Mouse (Mus musculus): ENCODE measurements at regions not wholly inside any gene's neighbourhood (a gene's known extent, or its start where the extent isn't known, plus 50 kb on each side); places are given as distances from the start of the nearest gene placed in this dataset.
A peak's percentile ranks its signal among the peaks of the same experiment; 100 is the strongest.

- no peak for ATAC-seq (ENCODE audit: low FRiP score, low read depth)
- no peaks in the 10 kb centered on the region for H3K36me3 ChIP-seq
- no peak overlapping the region for H3K27ac ChIP-seq (replicated peaks)
- H3K4me2 ChIP-seq (replicated peaks): no peak overlapping the region
- no peak overlapping the region for H3K9ac ChIP-seq (replicated peaks)
- no peaks in the 10 kb centered on the region for H3K9me3 ChIP-seq
- no peaks in the 10 kb centered on the region for H3K4me1 ChIP-seq
- no peaks in the 10 kb centered on the region for H3K27me3 ChIP-seq
- 84% methylated on average over 6 of the region's 6 CpGs for WGBS
- no peak overlapping the region for H3K4me3 ChIP-seq
These were observed 240.6 kb upstream of the Tenm3 start for GRCm38 (mm10) chr8:49084191-49084875.

GRCm38 (mm10) chr8:49069451-49069850 lies 225.7 kb upstream of the Tenm3 start:
- Histone ChIP-seq H3K4me3 (no peak overlapping the region), H3K9ac (replicated peaks) (no peak overlapping the region), H3K27ac (replicated peaks) (no peak overlapping the region), H3K27me3 (no peaks in the 10 kb centered on the region), H3K36me3 (no peaks in the 10 kb centered on the region), H3K9me3 (no peaks in the 10 kb centered on the region), H3K4me1 (no peaks in the 10 kb centered on the region), H3K4me2 (replicated peaks) (no peak overlapping the region)
- WGBS: 56% methylated on average over 5 of the region's 5 CpGs
- no peak for ATAC-seq (ENCODE audit: low FRiP score, low read depth)

- 66% methylated on average over 3 of the region's 3 CpGs for WGBS
- Histone ChIP-seq H3K9ac (replicated peaks) (no peak overlapping the region), H3K36me3 (no peaks in the 10 kb centered on the region), H3K4me1 (no peaks in the 10 kb centered on the region), H3K9me3 (no peaks in the 10 kb centered on the region), H3K27ac (replicated peaks) (no peak overlapping the region), H3K27me3 (no peaks in the 10 kb centered on the region), H3K4me3 (no peak overlapping the region), H3K4me2 (replicated peaks) (no peak overlapping the region)
- ATAC-seq (ENCODE audit: low FRiP score, low read depth): no peak
These were observed 219.5 kb upstream of the Tenm3 start for GRCm38 (mm10) chr8:49063256-49063655.

GRCm38 (mm10) chr8:49043236-49043635 lies 199.5 kb upstream of the Tenm3 start:
- no peak overlapping the region for H3K9ac ChIP-seq (replicated peaks)
- H3K9me3 ChIP-seq: no peaks in the 10 kb centered on the region
- no peaks in the 10 kb centered on the region for H3K27me3 ChIP-seq
- no peaks in the 10 kb centered on the region for H3K36me3 ChIP-seq
- H3K27ac ChIP-seq (replicated peaks): no peak overlapping the region
- no peak overlapping the region for H3K4me3 ChIP-seq
- WGBS: 66% methylated on average over 6 of the region's 6 CpGs
- H3K4me2 ChIP-seq (replicated peaks): no peak overlapping the region
- H3K4me1 ChIP-seq: no peaks in the 10 kb centered on the region
- no peak for ATAC-seq (ENCODE audit: low FRiP score, low read depth)

- no peak for ATAC-seq (ENCODE audit: low FRiP score, low read depth)
- WGBS: 83% methylated on average over 5 of the region's 5 CpGs
- no peak overlapping the region for H3K4me2 ChIP-seq (replicated peaks)
These were observed 192.4 kb upstream of the Tenm3 start for GRCm38 (mm10) chr8:49035970-49036700.

GRCm38 (mm10) chr8:49035519-49035918 lies 191.8 kb upstream of the Tenm3 start:
- WGBS: 26% methylated on average over 8 of the region's 8 CpGs
- Histone ChIP-seq H3K27ac (replicated peaks) (no peak overlapping the region), H3K9ac (replicated peaks) (no peak overlapping the region), H3K4me2 (replicated peaks) (no peak overlapping the region), H3K27me3 (no peaks in the 10 kb centered on the region; the same call in 1 of the 2 replicates), H3K4me3 (no peak overlapping the region), H3K4me1 (peaks cover 2% of the 10 kb centered on the region; the same call in 1 of the 2 replicates), H3K36me3 (no peaks in the 10 kb centered on the region), H3K9me3 (no peaks in the 10 kb centered on the region)
- peak; percentile 62 for ATAC-seq (ENCODE audit: low FRiP score, low read depth)

More at GRCm38 (mm10) chr8:49035970-49036700, 192.4 kb upstream of the Tenm3 start:
- no peak overlapping the region for H3K4me3 ChIP-seq
- no peak overlapping the region for H3K27ac ChIP-seq (replicated peaks)
- H3K36me3 ChIP-seq: no peaks in the 10 kb centered on the region
- H3K9ac ChIP-seq (replicated peaks): no peak overlapping the region
- no peaks in the 10 kb centered on the region; the same call in 1 of the 2 replicates for H3K27me3 ChIP-seq
- H3K9me3 ChIP-seq: no peaks in the 10 kb centered on the region
- peaks cover 2% of the 10 kb centered on the region; the same call in 1 of the 2 replicates for H3K4me1 ChIP-seq

- 42% methylated on average over 5 of the region's 5 CpGs for WGBS
- no peaks in the 10 kb centered on the region; the same call in 1 of the 2 replicates for H3K27me3 ChIP-seq
- H3K4me1 ChIP-seq: peaks cover 2% of the 10 kb centered on the region; the same call in 1 of the 2 replicates
- H3K4me3 ChIP-seq: no peak overlapping the region
- no peak for ATAC-seq (ENCODE audit: low FRiP score, low read depth)
- H3K4me2 ChIP-seq (replicated peaks): no peak overlapping the region
- H3K9ac ChIP-seq (replicated peaks): no peak overlapping the region
- no peak overlapping the region for H3K27ac ChIP-seq (replicated peaks)
- no peaks in the 10 kb centered on the region for H3K36me3 ChIP-seq
- no peaks in the 10 kb centered on the region for H3K9me3 ChIP-seq
These were observed 186.5 kb upstream of the Tenm3 start for GRCm38 (mm10) chr8:49030255-49030654.

GRCm38 (mm10) chr8:49017741-49018140 lies 174.0 kb upstream of the Tenm3 start:
- Histone ChIP-seq H3K27ac (replicated peaks) (no peak overlapping the region), H3K4me1 (no peaks in the 10 kb centered on the region), H3K4me2 (replicated peaks) (no peak overlapping the region), H3K9me3 (no peaks in the 10 kb centered on the region), H3K36me3 (no peaks in the 10 kb centered on the region), H3K4me3 (no peak overlapping the region), H3K27me3 (no peaks in the 10 kb centered on the region), H3K9ac (replicated peaks) (no peak overlapping the region)
- 86% methylated on average over 3 of the region's 3 CpGs for WGBS
- ATAC-seq (ENCODE audit: low FRiP score, low read depth): no peak

- Histone ChIP-seq H3K9ac (replicated peaks) (no peak overlapping the region), H3K27ac (replicated peaks) (no peak overlapping the region), H3K27me3 (no peaks in the 10 kb centered on the region), H3K4me3 (no peak overlapping the region), H3K4me2 (replicated peaks) (no peak overlapping the region), H3K36me3 (no peaks in the 10 kb centered on the region), H3K4me1 (no peaks in the 10 kb centered on the region), H3K9me3 (no peaks in the 10 kb centered on the region)
- ATAC-seq (ENCODE audit: low FRiP score, low read depth): no peak
- WGBS: 88% methylated on average over 7 of the region's 7 CpGs
These were observed 171.9 kb upstream of the Tenm3 start for GRCm38 (mm10) chr8:49015701-49016100.

GRCm38 (mm10) chr8:49015200-49015599 lies 171.4 kb upstream of the Tenm3 start:
- Histone ChIP-seq H3K4me2 (replicated peaks) (no peak overlapping the region), H3K27ac (replicated peaks) (no peak overlapping the region), H3K9ac (replicated peaks) (no peak overlapping the region), H3K36me3 (no peaks in the 10 kb centered on the region), H3K4me3 (no peak overlapping the region), H3K27me3 (no peaks in the 10 kb centered on the region), H3K4me1 (no peaks in the 10 kb centered on the region), H3K9me3 (no peaks in the 10 kb centered on the region)
- ATAC-seq (ENCODE audit: low FRiP score, low read depth): no peak
- WGBS: 64% methylated on average over 8 of the region's 8 CpGs

GRCm38 (mm10) chr8:49006236-49006965 lies 162.7 kb upstream of the Tenm3 start:
- no peak overlapping the region for H3K4me3 ChIP-seq
- ATAC-seq (ENCODE audit: low FRiP score, low read depth): no peak
- H3K36me3 ChIP-seq: no peaks in the 10 kb centered on the region
- no peak overlapping the region for H3K9ac ChIP-seq (replicated peaks)
- no peak overlapping the region for H3K27ac ChIP-seq (replicated peaks)
- H3K9me3 ChIP-seq: no peaks in the 10 kb centered on the region
- H3K4me1 ChIP-seq: no peaks in the 10 kb centered on the region
- 81% methylated on average over 11 of the region's 11 CpGs for WGBS
- no peak overlapping the region for H3K4me2 ChIP-seq (replicated peaks)
- no peaks in the 10 kb centered on the region for H3K27me3 ChIP-seq

- no peaks in the 10 kb centered on the region for H3K27me3 ChIP-seq
- no peak overlapping the region for H3K4me2 ChIP-seq (replicated peaks)
- no peaks in the 10 kb centered on the region for H3K36me3 ChIP-seq
- H3K9me3 ChIP-seq: no peaks in the 10 kb centered on the region
- 0 out of 2 replicates have a peak, but pooled peaks cover 4% of the 10 kb centered on the region for H3K4me1 ChIP-seq
- ATAC-seq (ENCODE audit: low FRiP score, low read depth): peak; percentile 69; the same call in 1 of the 2 replicates
- WGBS: 57% methylated on average over 8 of the region's 8 CpGs
- no peak overlapping the region for H3K4me3 ChIP-seq
- no peak overlapping the region for H3K27ac ChIP-seq (replicated peaks)
- no peak overlapping the region for H3K9ac ChIP-seq (replicated peaks)
These were observed 137.9 kb upstream of the Tenm3 start for GRCm38 (mm10) chr8:48981667-48982066.
